Mouse (Mus musculus) CD4-positive helper T cell, adult 2 months (primary cell): ENCODE results near the gene Gm37240.

ENCODE experiments used
- DNase-seq: peaks from one replicate; pipeline ENCODE4 v3.0.0-alpha.2; 2012; ENCODE audit warnings: low read depth, missing footprints, low spot score

Gene Gm37240

GRCm38 (mm10) chr3:85681136-85681535, 206.2 kb downstream of the Gm37240 start:
- DNase-seq = no peak

- no peak for DNase-seq
Observed at GRCm38 (mm10) chr3:85679960-85680359, 207.4 kb downstream of the Gm37240 start.

GRCm38 (mm10) chr3:85679312-85679933, 207.9 kb downstream of the Gm37240 start:
- DNase-seq = no peak

- no peak for DNase-seq
Observed at GRCm38 (mm10) chr3:85677952-85678351, 209.4 kb downstream of the Gm37240 start.

GRCm38 (mm10) chr3:85677133-85677532, 210.2 kb downstream of the Gm37240 start:
- no peak for DNase-seq

- DNase-seq = no peak
Observed at GRCm38 (mm10) chr3:85669844-85670243, 217.5 kb downstream of the Gm37240 start.

- DNase-seq = no peak
Observed at GRCm38 (mm10) chr3:85667683-85668082, 219.6 kb downstream of the Gm37240 start.

GRCm38 (mm10) chr3:85666736-85667135, 220.6 kb downstream of the Gm37240 start:
- DNase-seq = no peak

- DNase-seq = no peak
Observed at GRCm38 (mm10) chr3:85666166-85666565, 221.2 kb downstream of the Gm37240 start.

GRCm38 (mm10) chr3:85664591-85665171, 222.6 kb downstream of the Gm37240 start:
- no peak for DNase-seq

GRCm38 (mm10) chr3:85663826-85664225, 223.5 kb downstream of the Gm37240 start:
- no peak for DNase-seq

- no peak for DNase-seq
Observed at GRCm38 (mm10) chr3:85661926-85662813, 225.1 kb downstream of the Gm37240 start.

- no peak for DNase-seq
Observed at GRCm38 (mm10) chr3:85659681-85660080, 227.6 kb downstream of the Gm37240 start.

GRCm38 (mm10) chr3:85655538-85655937, 231.8 kb downstream of the Gm37240 start:
- DNase-seq = no peak

- DNase-seq = no peak
Observed at GRCm38 (mm10) chr3:85652727-85653665, 234.3 kb downstream of the Gm37240 start.

- DNase-seq = no peak
Observed at GRCm38 (mm10) chr3:85649176-85649575, 238.1 kb downstream of the Gm37240 start.

GRCm38 (mm10) chr3:85645517-85646004, 241.8 kb downstream of the Gm37240 start:
- DNase-seq = no peak

- no peak for DNase-seq
Observed at GRCm38 (mm10) chr3:85644814-85645213, 242.5 kb downstream of the Gm37240 start.

- no peak for DNase-seq
Observed at GRCm38 (mm10) chr3:85641751-85642150, 245.6 kb downstream of the Gm37240 start.

- no peak for DNase-seq
Observed at GRCm38 (mm10) chr3:85636716-85637447, 250.4 kb downstream of the Gm37240 start.

- no peak for DNase-seq
Observed at GRCm38 (mm10) chr3:85635591-85635990, 251.7 kb downstream of the Gm37240 start.
